Mouse (Mus musculus) kidney, adult 2 months (tissue): ENCODE measurements around the gene Aldh3a2. TPM values are rescaled to one million over a fixed set of nuclear protein-coding genes. Genes with fewer than 3 reads are reported as not detected.

Experiments
- DNase-seq: peaks from one replicate; pipeline ENCODE4 v3.0.0; 2021
- H3K27ac ChIP-seq: fragments of 200-500 bp; 2 replicates; pipeline ENCODE4 v1.5.1; 2012; ENCODE audit warnings: low read depth, low read length, control low read depth, inconsistent platforms; ENCODE audit not compliant: insufficient read depth
- H3K27me3 ChIP-seq: fragments of 200-500 bp; replicated peaks from 2 replicates; pipeline ENCODE4 v1.6.1; 2012; ENCODE audit warnings: mild to moderate bottlenecking, moderate library complexity, low read length, inconsistent platforms; ENCODE audit not compliant: control insufficient read depth, insufficient read depth
- H3K36me3 ChIP-seq: fragments of 200-500 bp; 2 replicates; pipeline ENCODE4 v1.6.1; 2012; ENCODE audit warnings: mild to moderate bottlenecking, moderate library complexity, low read length, inconsistent platforms; ENCODE audit not compliant: control insufficient read depth, insufficient read depth
- H3K4me1 ChIP-seq: fragments of 200-500 bp; 2 replicates; pipeline ENCODE4 v1.6.1; 2011; ENCODE audit warnings: low read length; ENCODE audit not compliant: control insufficient read depth, insufficient read depth
- H3K4me3 ChIP-seq: fragments of 200-500 bp; 2 replicates; pipeline ENCODE4 v1.5.1; 2011; ENCODE audit warnings: mild to moderate bottlenecking, low read depth, low read length, control low read depth; ENCODE audit not compliant: insufficient read depth
- CTCF ChIP-seq: fragments of 200-500 bp; conservative IDR thresholded peaks from 2 replicates; pipeline ENCODE4 v1.5.1; 2011; ENCODE audit warnings: low read depth, mild to moderate bottlenecking, control low read depth, low read length, moderate library complexity, mixed read lengths; ENCODE audit not compliant: insufficient read depth, insufficient read length
- POLR2A ChIP-seq: fragments of 200-500 bp; IDR thresholded peaks from one replicate; pipeline ENCODE4 v1.6.1; 2011; ENCODE audit warnings: low read depth, low read length, control low read depth
- WGBS: fragments of 180-500 bp; shearing (Covaris S2); methylation state at CpG from one replicate; pipeline ENCODE4 v1.1.7; 2018; 5-methylcytosine and 5-hydroxymethylcytosine counted together
- polyA plus RNA-seq: library from polyadenylated mRNA; depleted of rRNA; stranded (reverse); fragments of >200 nt; gene quantifications from 2 replicates; pipeline ENCODE4 v1.2.3, GENCODE M21; 2012

Aldh3a2 gene
- polyA plus RNA-seq, 1 experiment, result 106 TPM

DNA sequence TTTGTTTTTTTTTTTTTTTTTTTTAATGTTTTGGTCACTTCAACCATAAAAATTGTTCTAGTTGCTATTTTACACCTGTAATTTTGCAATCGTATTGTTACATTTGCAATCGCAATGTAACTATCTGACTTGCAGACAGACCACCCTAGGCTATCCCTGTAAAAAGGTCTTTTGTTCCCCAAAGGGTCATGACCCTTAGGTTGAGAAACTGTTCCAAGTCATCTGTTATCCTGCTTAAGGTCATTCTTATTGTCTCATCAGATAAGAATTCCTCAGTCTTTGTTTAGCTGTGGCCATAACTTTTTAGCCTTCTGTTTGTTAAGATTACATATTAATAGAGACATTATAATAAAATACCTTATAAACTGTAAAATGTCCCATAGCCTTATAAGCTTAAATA, 26.0 kb upstream of the Aldh3a2 start:
- WGBS, result 88% methylated on average over 2 of the region's 2 CpGs
- no peaks in the 10 kb centered on the region for H3K27me3 ChIP-seq
- no peak for DNase-seq
- no peaks in the 10 kb centered on the region for H3K36me3 ChIP-seq
- H3K27ac ChIP-seq, result no peak overlapping the region
- no peak for TF ChIP-seq POLR2A
- TF ChIP-seq CTCF, result no peak
- H3K4me3 ChIP-seq, result no peak overlapping the region
- H3K4me1 ChIP-seq, result peaks cover 6% of the 10 kb centered on the region; the same call in 1 of the 2 replicates

DNA sequence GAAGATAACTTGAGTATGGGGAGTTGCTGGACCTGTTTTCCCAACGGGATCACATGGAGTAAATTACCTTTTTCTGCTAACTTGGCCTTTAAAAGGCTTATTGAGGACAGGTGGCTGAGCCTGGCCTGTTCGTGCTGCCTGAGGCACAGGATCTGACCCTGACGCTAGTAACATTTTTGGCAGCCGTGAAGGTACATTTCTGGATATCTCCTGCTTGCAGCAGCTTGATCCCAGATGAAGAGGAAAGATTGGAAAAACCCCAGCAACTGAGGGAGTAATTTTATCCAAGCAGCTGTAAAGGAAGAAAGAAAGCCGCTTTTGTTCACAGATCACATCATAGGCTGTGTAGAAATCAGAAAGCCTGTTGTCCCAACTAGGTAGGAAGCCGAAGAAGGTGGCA, 17.1 kb upstream of the Aldh3a2 start:
- Histone ChIP-seq H3K4me3 (no peak overlapping the region), H3K27ac (no peak overlapping the region), H3K36me3 (no peaks in the 10 kb centered on the region), H3K4me1 (no peaks in the 10 kb centered on the region), H3K27me3 (no peaks in the 10 kb centered on the region)
- peak; percentile 64 for DNase-seq
- WGBS, result 62% methylated on average over 6 of the region's 6 CpGs
- TF ChIP-seq POLR2A (no peak), CTCF (no peak)

DNA sequence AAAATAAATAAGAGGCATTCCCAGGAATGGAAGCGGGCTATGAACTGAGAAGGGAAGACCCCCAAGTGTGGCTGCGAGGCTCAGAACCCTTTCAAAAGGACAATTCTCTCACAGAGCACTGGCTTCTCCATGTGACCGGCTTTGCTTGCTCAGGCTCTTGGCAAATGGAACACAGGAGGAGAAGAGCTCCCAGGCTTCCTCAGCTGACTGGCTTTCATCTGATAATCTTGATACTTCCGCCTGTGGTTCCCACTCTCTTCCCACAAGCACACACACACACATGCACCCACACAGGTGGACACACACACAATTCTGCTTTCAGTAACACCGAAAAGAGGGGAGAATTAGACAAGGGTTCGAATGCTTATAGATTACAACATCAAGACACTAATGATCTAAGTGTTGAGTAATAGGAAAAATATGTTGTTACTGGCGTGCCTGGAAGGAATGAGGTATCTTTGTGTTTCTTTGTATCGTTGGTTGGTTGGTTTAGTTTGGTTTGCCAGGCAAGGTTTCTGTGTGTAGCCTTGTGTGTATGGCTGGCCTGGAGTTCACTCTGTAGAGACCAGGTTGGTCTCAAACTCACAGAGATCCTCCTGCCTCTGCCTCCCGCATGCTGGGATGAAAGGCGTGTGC, 16.3 kb upstream of the Aldh3a2 start:
- Histone ChIP-seq H3K27ac (no peak overlapping the region; the same call in 1 of the 2 replicates), H3K27me3 (no peaks in the 10 kb centered on the region), H3K4me3 (no peak overlapping the region), H3K36me3 (no peaks in the 10 kb centered on the region), H3K4me1 (no peaks in the 10 kb centered on the region)
- DNase-seq, result no peak
- TF ChIP-seq CTCF, result no peak
- no peak for TF ChIP-seq POLR2A
- WGBS, result 87% methylated on average over 10 of the region's 10 CpGs

DNA sequence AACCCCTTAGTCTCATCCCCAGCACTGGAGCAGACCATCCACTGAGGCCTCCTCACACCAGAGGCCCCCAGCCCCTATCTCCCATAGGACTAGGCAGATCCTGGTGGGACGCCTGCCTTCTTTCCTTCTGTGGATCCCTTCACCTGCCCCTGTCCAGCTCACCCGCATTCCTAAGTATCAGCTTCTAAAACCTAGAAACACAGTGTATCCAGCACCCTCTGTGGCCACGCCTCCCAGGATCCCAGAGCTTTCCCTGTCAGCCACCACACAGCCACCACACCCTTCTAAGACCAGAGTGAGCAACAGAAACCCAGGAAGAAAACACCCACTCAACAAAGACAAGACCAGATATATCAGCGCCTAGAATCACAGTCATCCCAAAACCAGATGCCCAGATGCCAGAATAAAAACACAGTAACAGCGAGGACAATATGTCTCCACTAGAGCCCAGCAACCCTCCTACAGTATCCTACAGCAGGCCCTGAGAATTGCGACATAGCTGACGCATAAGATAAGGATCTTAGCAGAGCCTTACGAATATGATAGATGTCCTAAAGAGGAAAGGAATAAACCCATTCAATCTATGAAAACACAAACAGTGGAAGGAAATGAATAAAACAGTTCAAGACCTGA, 11.3 kb upstream of the Aldh3a2 start:
- Histone ChIP-seq H3K4me1 (no peaks in the 10 kb centered on the region), H3K27me3 (no peaks in the 10 kb centered on the region), H3K36me3 (no peaks in the 10 kb centered on the region), H3K27ac (no peak overlapping the region), H3K4me3 (no peak overlapping the region)
- TF ChIP-seq CTCF, result no peak
- no peak for TF ChIP-seq POLR2A
- 78% methylated on average over 8 of the region's 8 CpGs for WGBS
- DNase-seq, result no peak

DNA sequence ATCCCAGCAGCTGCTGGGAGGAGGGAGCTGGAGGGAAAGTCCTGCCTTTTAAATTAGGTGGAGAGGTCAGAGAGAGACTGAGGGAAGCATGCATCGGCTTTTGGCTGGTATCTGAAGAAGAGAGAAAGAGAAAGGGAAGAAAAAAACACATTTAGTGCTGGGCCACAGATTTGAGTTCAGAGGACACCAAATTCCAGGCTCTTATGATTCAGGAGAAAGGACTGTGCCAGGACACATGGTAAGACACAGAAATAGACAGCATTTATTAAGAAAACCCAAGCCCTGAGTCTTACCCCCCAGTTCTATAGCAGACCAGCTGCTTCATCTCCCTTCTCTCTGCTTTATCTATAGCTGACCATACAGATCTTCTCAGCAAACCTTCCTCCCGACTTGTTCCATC, 10.7 kb upstream of the Aldh3a2 start:
- H3K27me3 ChIP-seq, result no peaks in the 10 kb centered on the region
- TF ChIP-seq CTCF (no peak), POLR2A (no peak)
- no peaks in the 10 kb centered on the region for H3K4me1 ChIP-seq
- H3K27ac ChIP-seq, result no peak overlapping the region
- H3K36me3 ChIP-seq, result no peaks in the 10 kb centered on the region
- H3K4me3 ChIP-seq, result no peak overlapping the region
- no peak for DNase-seq
- WGBS, result 62% methylated on average over 2 of the region's 2 CpGs

DNA sequence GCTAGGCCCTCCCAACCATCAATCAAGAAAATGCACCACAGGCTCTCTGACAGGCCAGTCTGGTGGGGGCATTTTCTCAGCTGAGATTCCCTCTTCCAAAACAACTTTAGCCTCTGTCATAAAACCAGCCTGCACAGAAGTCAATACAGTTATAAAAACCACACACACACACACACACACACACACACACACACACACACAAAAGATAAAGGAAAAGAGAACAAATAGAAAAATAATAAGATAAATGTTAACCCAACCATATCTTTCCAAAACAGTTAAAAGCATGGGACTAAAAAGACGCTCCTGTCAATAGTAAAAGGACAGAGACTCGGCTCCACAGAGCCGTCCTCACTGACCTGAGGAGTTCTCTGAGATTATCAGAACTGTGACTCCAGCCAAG, 9.2 kb upstream of the Aldh3a2 start:
- TF ChIP-seq CTCF (no peak), POLR2A (no peak)
- 77% methylated on average over 3 of the region's 3 CpGs for WGBS
- Histone ChIP-seq H3K27ac (no peak overlapping the region), H3K27me3 (no peaks in the 10 kb centered on the region), H3K4me1 (no peaks in the 10 kb centered on the region), H3K4me3 (no peak overlapping the region), H3K36me3 (no peaks in the 10 kb centered on the region)
- no peak for DNase-seq

DNA sequence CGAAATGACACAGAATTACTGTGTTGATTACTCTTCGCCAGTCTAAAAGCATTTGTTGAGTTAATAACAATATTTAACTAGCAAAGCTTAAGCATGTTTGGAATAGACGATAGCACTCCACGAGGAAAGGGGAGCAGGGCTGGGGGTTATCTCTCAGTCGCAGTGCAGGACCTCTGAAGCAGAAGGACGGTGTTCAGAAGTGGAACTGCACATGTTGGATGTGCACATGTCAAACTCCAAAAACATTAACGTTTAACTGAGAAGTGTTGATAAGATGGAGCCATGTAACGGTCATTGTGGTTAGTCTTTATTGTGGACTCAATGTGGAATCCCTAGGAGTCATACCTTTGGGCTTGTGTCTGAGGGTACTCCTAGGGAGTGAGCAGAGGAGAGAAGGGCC, 7.8 kb upstream of the Aldh3a2 start:
- H3K4me3 ChIP-seq, result no peak overlapping the region
- H3K36me3 ChIP-seq, result no peaks in the 10 kb centered on the region
- no peaks in the 10 kb centered on the region for H3K27me3 ChIP-seq
- H3K4me1 ChIP-seq, result no peaks in the 10 kb centered on the region
- WGBS, result 74% methylated on average over 8 of the region's 8 CpGs
- H3K27ac ChIP-seq, result no peak overlapping the region
- TF ChIP-seq POLR2A (no peak), CTCF (no peak)
- DNase-seq, result no peak
